Mouse (Mus musculus) C2C12 (cell line): ENCODE measurements at regions not wholly inside any gene's neighbourhood (a gene's known extent, or its start where the extent isn't known, plus 50 kb on each side); places are given as distances from the start of the nearest gene placed in this dataset.
"Not testable (repeated sequence)": the region's sequence is repeated elsewhere in the genome, so short reads cannot be mapped to it uniquely, and the experiment has no call there.

Experiments used
- CEBPB ChIP-seq: IDR thresholded peaks from one replicate; pipeline ENCODE4 v1.6.1; 2011; ENCODE audit warnings: low read depth, mild to moderate bottlenecking, control low read depth, moderate library complexity
- CTCF ChIP-seq: IDR thresholded peaks from one replicate; pipeline ENCODE4 v1.5.1; 2011; ENCODE audit not compliant: control insufficient read depth, insufficient read depth, insufficient read length
- FOSL1 ChIP-seq: IDR thresholded peaks from one replicate; pipeline ENCODE4 v1.8.0; 2011; ENCODE audit warnings: mild to moderate bottlenecking, low read length; ENCODE audit not compliant: poor library complexity, insufficient read depth, severe bottlenecking
- MAX ChIP-seq: IDR thresholded peaks from one replicate; pipeline ENCODE4 v1.6.1; 2011; ENCODE audit warnings: mild to moderate bottlenecking, control low read depth
- MYOD1 ChIP-seq: IDR thresholded peaks from one replicate; pipeline ENCODE4 v1.6.1; 2011; ENCODE audit warnings: low read depth; ENCODE audit not compliant: control insufficient read depth, insufficient read length
- MYOG ChIP-seq: IDR thresholded peaks from one replicate; pipeline ENCODE4 v1.6.1; 2011; ENCODE audit not compliant: control insufficient read depth, insufficient read length; ENCODE audit errors: extremely low read depth
- USF1 ChIP-seq: IDR thresholded peaks from one replicate; pipeline ENCODE4 v1.6.1; 2011; ENCODE audit warnings: low read depth, mild to moderate bottlenecking, control low read depth, moderate library complexity

DNA sequence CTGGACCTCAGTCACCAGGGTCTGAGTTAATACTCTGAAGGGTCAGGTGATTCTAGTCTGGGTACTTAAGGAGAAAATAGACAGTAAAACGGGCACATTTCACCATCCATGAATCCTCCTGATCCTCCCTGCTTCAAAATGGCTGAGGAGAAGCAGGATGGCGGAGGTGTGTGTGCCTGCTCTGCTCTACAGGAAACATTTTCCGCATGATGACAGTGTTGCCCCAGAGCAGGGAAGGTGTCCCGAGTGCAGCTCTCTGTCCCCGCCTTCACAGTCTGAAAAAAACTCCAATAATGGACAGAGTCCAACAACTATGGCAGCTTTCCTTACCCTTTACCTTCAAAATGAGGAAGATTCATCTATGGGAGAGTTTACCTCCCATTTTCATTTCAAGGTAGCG, 179.8 kb upstream of the Olfr1324 start:
- TF ChIP-seq MAX, CTCF, USF1, MYOD1, MYOG, CEBPB, FOSL1: not testable (repeated sequence)
